Mouse (Mus musculus) forebrain, embryonic 10.5 days (tissue): ENCODE measurements around the gene Cd300lf. TPM values are rescaled to one million over a fixed set of nuclear protein-coding genes. Genes with fewer than 3 reads are reported as not detected.
A peak's percentile ranks its signal among the peaks of the same experiment; 100 is the strongest.

Experiments
- DNase-seq: peaks from one replicate; pipeline ENCODE4 v3.0.0-alpha.2; 2017; ENCODE audit warnings: low spot score; ENCODE audit errors: extremely low spot score
- H3K27ac ChIP-seq: fragments of 300-500 bp; sonication (generic); 2 replicates; pipeline ENCODE4 v1.5.1; 2016; ENCODE audit warnings: mild to moderate bottlenecking
- H3K27me3 ChIP-seq: fragments of 300-500 bp; sonication (generic); 2 replicates; pipeline ENCODE4 v1.6.1; 2016; ENCODE audit warnings: mild to moderate bottlenecking; ENCODE audit not compliant: poor library complexity, severe bottlenecking
- H3K36me3 ChIP-seq: fragments of 300-500 bp; sonication (generic); replicated peaks from 2 replicates; pipeline ENCODE4 v1.6.1; 2016; ENCODE audit warnings: mild to moderate bottlenecking, moderate library complexity
- H3K4me1 ChIP-seq: fragments of 300-500 bp; sonication (generic); 2 replicates; pipeline ENCODE4 v1.6.1; 2016
- H3K4me3 ChIP-seq: fragments of 300-500 bp; sonication (generic); 2 replicates; pipeline ENCODE4 v1.5.1; 2016; ENCODE audit warnings: mild to moderate bottlenecking, moderate library complexity
- H3K9me3 ChIP-seq: fragments of 300-500 bp; sonication (generic); 2 replicates; pipeline ENCODE4 v1.6.1; 2016; ENCODE audit warnings: mild to moderate bottlenecking, moderate library complexity
- WGBS: fragments of 180-500 bp; shearing (Covaris S2); methylation state at CpG from one replicate; pipeline ENCODE4 v1.1.7; 2016; 5-methylcytosine and 5-hydroxymethylcytosine counted together
- polyA plus RNA-seq: library from polyadenylated mRNA; unstranded; fragments of >200 nt; fragmentation: Nextera tagmentation; extraction: Ambion mirVana; gene quantifications from 2 replicates; pipeline ENCODE4 v1.2.1, GENCODE M21; 2016

The Cd300lf gene
- polyA plus RNA-seq, 1 experiment from 2014 or later, result 0.09 TPM

DNA sequence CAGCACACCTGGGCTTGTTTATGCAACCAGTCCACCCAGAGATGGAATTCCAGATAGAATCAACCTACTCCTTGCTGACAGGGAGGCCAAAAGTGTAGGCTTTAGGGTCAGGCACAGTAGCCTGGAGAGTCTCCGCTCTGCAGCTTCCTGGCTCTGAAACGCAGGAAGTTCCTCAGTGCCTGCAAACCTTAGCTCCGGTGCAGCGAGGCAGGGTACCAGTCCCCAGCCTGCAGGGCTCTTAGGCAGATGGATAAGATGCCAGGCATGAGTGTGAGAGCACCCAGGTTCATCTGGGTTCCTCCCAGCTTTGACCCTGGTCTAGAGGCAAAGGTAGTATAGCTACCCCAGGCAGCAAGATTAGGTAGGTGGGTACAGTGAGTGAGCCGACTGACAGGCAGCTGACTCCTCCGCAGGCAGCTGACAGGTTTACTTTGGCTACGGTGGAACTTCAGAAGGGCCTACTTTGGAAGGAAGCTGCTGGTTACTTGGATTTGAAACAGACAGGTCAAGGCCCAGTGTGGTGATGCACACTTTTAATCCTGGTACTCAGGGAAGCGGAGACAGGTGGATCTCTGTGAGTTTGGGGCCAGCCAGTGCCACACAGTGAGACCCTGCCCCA, 33.9 kb upstream of the Cd300lf start:
- Histone ChIP-seq H3K36me3 (no peaks in the 10 kb centered on the region), H3K27ac (no peak overlapping the region), H3K27me3 (peaks cover 48% of the 10 kb centered on the region), H3K9me3 (no peaks in the 10 kb centered on the region), H3K4me3 (no peak overlapping the region), H3K4me1 (peaks cover 51% of the 10 kb centered on the region)
- 82% methylated on average over 8 of the region's 8 CpGs for WGBS
- no peak for DNase-seq

DNA sequence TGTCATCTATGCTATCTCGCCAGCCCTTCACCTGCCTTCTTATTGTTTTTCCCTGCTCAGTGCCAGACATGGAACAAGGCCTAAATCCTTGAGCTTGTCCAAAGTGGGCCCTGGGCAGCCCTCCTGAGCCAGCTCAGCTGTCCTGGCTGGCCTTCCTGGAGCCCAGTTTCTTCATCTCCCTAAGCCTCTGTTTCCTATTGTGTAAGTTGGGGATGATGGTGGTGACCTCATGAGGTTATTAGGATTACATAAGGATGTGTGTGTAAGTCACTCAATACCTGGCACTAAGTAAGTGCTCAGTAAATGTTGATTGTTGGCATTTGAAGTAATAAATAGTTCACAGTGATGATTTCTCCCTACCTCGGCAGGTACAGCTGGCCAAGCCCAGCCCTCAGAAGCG, 33.0 kb upstream of the Cd300lf start:
- no peak for DNase-seq
- Histone ChIP-seq H3K4me1 (peaks cover 51% of the 10 kb centered on the region), H3K27me3 (peaks cover 48% of the 10 kb centered on the region), H3K4me3 (no peak overlapping the region), H3K36me3 (no peaks in the 10 kb centered on the region), H3K27ac (no peak overlapping the region), H3K9me3 (no peaks in the 10 kb centered on the region)
- 88% methylated on average over 3 of the region's 3 CpGs for WGBS

DNA sequence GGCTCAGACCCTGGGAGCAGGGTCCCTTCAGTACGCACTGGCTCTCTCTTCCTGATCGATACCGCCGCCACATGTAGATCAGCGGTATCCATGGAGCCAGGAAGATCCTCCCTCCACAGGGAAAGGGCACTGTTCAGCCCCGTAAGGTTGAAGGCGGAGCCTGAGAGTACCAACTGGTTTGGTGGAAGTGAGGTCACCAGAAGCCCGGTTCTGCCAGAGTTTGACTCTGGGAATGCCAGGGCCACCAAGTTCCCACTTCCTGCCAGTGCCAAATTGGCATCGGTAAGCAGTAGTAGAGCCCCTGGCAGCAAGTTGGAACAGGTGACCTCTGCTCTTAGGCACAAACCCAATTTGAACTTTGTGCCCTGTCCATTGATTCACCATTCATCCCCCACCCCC, 31.2 kb upstream of the Cd300lf start:
- Histone ChIP-seq H3K4me3 (peak overlapping the region; percentile 82), H3K4me1 (peaks cover 59% of the 10 kb centered on the region), H3K27me3 (peaks cover 57% of the 10 kb centered on the region), H3K9me3 (no peaks in the 10 kb centered on the region), H3K36me3 (no peaks in the 10 kb centered on the region), H3K27ac (peak overlapping the region; percentile 44)
- 1% methylated on average over 9 of the region's 9 CpGs for WGBS
- DNase-seq, result no peak

DNA sequence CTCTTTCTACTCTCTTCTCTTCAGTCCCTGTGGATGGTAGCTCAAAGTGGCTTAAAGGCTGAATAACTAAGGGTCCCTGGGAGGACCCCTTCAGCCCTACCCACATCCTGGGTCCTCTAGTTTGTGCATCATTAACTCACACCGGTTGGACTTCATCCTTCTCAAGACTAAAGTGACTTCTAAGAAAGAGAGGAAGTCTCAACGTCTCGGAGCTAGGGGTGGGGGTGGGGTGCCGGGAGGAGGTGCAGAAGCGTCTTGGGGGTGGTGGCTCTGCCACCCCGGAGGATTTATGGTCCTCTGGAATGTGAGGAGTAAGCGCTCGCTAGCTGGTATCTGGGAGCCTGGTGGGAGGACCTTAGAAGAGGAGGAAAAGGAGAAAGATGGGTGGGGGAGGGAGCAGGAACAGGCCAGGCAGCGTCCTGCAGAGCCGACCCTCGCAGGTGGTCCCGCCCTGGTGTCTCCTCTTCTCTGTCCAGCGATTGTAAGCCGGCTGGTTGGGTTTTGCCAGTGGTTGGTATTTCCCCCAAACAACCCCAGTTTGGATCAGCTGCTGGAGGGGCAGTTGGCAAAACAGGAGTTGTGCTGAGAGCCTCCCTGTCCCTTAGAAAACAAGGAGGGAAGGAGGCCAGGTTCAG, 30.7 kb upstream of the Cd300lf start:
- H3K9me3 ChIP-seq, result no peaks in the 10 kb centered on the region
- WGBS, result under 1% methylated on average over 14 of the region's 14 CpGs
- H3K27ac ChIP-seq, result peak overlapping the region; percentile 87
- peak overlapping the region; percentile 82 for H3K4me3 ChIP-seq
- H3K4me1 ChIP-seq, result peaks cover 62% of the 10 kb centered on the region
- H3K36me3 ChIP-seq, result no peaks in the 10 kb centered on the region
- DNase-seq, result no peak
- peaks cover 62% of the 10 kb centered on the region for H3K27me3 ChIP-seq

DNA sequence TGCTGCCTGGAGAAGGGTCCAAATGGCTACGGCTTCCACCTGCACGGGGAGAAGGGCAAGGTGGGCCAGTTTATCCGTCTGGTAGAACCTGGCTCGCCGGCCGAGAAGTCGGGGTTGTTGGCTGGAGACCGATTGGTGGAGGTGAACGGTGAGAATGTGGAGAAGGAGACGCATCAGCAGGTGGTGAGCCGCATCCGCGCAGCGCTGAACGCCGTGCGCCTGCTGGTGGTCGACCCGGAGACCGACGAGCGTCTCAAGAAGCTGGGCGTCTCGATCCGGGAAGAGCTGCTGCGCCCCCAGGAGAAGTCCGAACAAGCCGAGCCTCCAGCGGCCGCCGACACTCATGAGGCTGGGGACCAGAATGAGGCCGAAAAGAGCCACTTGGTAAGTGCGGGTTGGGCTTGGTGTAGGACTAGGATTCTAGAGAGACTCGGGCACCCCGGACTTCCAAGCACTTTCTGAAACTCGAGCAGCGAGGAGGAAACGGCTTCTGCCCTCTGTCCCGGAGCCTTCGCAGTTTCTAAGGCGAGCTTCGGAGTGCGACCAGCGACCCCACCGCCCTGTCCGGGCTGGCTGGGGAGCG, 29.9 kb upstream of the Cd300lf start:
- H3K27me3 ChIP-seq, result peaks cover 62% of the 10 kb centered on the region
- DNase-seq, result no peak
- no peaks in the 10 kb centered on the region for H3K9me3 ChIP-seq
- H3K36me3 ChIP-seq, result no peaks in the 10 kb centered on the region
- peak overlapping the region; percentile 87 for H3K27ac ChIP-seq
- under 1% methylated on average over 47 of the region's 47 CpGs for WGBS
- H3K4me1 ChIP-seq, result peaks cover 62% of the 10 kb centered on the region
- H3K4me3 ChIP-seq, result peak overlapping the region; percentile 82

DNA sequence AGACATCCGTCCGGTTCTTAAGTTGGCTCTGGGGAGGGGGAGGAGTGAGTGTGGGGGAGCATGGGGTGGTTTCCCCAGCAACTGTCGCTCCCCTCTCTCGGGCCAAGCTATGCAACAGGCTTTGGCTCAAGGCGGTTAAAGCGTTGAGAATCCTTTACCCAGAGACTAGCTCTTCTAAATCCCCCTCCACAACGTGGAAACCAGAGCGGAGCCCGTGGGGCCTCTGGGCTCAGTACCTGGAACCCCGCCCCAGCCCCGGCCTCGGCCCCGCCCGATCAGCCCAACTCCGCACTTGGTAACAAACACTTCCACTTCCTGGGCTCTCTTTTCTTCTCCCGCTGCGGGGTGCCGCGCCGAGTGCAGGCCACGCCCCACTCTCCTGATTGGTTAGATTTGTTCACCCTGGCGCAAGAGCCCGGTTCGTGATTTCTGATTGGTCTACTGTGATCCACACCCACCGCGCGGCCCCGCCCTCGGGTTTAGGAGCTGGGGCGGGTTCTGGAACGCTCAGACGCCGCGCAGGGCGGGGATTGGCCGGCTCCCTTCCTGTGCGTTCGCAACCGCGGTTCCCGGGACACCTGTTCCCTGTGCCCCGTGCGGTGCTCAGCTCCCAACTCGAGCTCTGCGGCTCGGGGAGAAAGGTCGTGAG, 29.2 kb upstream of the Cd300lf start, which contains the start of gene Slc9a3r1:
Gene Slc9a3r1, plus strand, starts transcription at position 510 of the 649 bp plus-strand sequence.
- Histone ChIP-seq H3K9me3 (no peaks in the 10 kb centered on the region), H3K4me3 (peak within 1 kb of the TSS; percentile 82), H3K4me1 (peaks cover 68% of the 10 kb centered on the region), H3K27ac (peak within 1 kb of the TSS; percentile 87), H3K36me3 (no peaks in the 10 kb centered on the region), H3K27me3 (peaks cover 66% of the 10 kb centered on the region)
- peak; percentile 98 for DNase-seq
- WGBS, result under 1% methylated on average over 47 of the region's 47 CpGs

DNA sequence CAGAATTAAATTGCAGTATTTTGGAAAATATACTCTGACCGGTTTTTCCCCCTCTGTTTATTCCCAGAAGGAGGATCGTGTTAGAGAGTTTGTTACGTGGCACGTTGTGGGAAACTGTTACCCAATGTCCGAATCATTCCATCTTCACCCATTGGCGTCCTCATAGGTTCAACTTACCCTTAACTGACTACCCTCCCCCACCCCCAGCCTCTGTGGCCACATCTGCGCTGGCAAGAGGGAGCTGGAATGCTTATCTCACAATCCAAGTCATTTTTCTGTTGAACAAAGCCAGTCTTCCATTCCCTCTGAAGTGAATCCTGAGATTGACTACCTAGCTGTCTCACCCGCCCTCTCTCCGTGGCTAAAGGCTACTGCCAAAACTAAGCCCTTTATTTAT, 28.4 kb upstream of the Cd300lf start:
- peaks cover 73% of the 10 kb centered on the region for H3K27me3 ChIP-seq
- H3K9me3 ChIP-seq, result no peaks in the 10 kb centered on the region
- no peak for DNase-seq
- no peaks in the 10 kb centered on the region for H3K36me3 ChIP-seq
- 15% methylated on average over 9 of the region's 9 CpGs for WGBS
- peaks cover 73% of the 10 kb centered on the region for H3K4me1 ChIP-seq
- H3K27ac ChIP-seq, result peak overlapping the region; percentile 85
- peak overlapping the region; percentile 82 for H3K4me3 ChIP-seq

DNA sequence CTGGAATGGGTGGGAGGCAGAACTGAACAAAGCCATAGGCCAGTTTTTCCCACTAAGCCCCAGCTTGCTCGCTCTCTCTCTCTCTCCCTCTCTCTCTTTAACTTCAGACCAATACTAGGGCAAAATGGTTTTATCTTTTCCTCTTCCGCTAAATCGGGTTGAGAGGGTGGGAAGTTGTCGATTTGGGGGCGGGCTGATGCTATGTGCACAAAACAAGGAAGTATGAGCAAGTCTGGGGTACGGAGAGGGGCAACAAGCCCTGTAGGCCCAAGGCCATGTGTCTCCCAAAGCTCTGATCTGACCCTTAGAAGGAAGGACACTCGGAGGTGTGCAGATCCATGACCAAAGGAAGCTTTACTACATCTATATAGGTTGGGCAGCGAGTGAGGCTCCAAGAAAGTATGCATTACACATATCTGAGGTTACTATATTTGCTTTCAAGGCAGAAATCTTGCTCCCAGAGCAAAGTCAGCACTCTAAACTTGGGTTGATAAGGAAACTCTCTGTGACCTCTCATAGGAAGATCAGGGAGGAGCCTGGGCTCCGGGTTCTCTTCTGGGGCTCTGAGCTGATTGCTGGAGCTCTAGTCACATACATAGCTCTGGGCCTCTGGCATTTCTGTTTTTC, 27.9 kb upstream of the Cd300lf start:
- whole genome bisulfite sequencing, result 66% methylated on average over 9 of the region's 9 CpGs
- peaks cover 75% of the 10 kb centered on the region for H3K27me3 ChIP-seq

DNA sequence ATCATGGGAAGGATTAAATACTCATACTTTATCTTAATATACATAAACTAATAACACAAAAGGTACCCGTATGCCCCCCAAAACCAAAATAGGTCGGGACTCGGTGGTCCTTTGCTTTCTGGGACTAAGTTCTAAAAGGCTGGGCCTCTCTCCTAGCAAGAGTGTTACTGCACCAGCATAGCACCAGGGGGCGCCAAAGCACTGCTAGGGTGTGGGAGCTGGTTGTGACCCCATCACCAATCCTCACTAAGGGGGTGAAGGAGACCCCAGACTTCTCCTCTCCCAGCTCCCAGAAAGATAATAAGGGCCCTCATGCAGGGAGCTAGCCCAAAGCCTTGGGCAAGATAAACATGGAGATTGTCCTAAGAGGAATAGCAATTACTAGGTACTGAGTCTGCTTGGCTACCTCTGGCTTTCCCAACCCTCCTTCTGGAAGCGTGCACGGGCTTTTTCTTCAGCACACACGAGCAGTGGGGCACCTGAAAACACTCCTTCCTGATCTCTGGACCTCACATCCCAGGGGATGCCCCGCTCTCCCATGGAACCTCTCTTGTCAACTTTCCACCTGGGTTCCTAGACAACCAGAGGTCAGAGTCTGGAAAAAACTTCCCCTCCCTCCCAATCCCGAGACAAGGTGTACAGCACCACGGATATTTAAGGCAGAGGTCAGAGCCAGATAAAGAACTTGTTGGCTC, 27.2 kb upstream of the Cd300lf start:
- WGBS, result 32% methylated on average over 10 of the region's 10 CpGs
- Histone ChIP-seq H3K4me3 (no peak overlapping the region), H3K36me3 (no peaks in the 10 kb centered on the region), H3K27ac (no peak overlapping the region), H3K27me3 (peaks cover 77% of the 10 kb centered on the region), H3K9me3 (no peaks in the 10 kb centered on the region), H3K4me1 (peaks cover 71% of the 10 kb centered on the region)
- peak; percentile 73 for DNase-seq

More for the DNA sequence above, 27.9 kb upstream of the Cd300lf start:
- no peaks in the 10 kb centered on the region for H3K36me3 ChIP-seq
- no peak overlapping the region for H3K27ac ChIP-seq
- H3K9me3 ChIP-seq, result no peaks in the 10 kb centered on the region
- no peak overlapping the region for H3K4me3 ChIP-seq
- H3K4me1 ChIP-seq, result peaks cover 73% of the 10 kb centered on the region
- no peak for DNase-seq

DNA sequence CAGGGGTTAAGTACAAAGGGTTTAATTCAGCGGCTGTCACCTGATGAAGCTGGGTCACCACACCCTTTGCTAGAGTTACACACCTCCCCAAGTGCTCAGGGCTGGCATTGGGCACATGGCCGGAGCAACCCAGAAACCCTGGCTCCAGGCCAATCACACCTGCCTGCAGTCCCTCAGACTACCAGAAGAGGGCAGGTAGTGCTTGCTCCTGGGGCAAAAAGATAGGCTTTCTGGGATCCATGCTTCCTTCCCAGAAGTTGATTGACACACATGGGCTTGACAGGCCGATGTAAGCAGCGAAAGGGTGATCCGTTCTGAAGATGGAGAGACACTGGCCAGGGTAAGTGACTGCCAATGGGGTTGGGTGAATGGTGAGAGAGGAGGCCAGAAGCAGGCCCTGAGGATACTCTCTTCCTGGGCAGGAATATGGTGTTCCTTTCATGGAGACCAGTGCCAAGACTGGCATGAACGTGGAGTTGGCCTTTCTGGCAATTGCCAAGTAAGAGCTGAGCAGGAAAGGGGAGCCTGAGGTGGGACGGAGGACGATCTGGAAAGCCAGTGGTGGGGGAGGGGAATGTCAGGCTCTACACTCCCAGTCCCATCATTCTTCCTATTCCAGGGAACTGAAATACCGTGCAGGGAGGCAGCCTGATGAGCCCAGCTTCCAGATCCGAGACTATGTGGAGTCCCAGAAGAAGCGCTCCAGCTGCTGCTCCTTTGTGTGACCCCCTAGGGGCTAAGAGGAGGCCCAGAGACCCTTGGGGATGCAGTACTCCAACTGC, 26.4 kb upstream of the Cd300lf start:
- 50% methylated on average over 11 of the region's 11 CpGs for WGBS
- Histone ChIP-seq H3K27me3 (peaks cover 77% of the 10 kb centered on the region), H3K27ac (no peak overlapping the region), H3K4me1 (peaks cover 65% of the 10 kb centered on the region), H3K36me3 (no peaks in the 10 kb centered on the region), H3K4me3 (no peak overlapping the region), H3K9me3 (no peaks in the 10 kb centered on the region)
- DNase-seq, result peak; percentile 51

DNA sequence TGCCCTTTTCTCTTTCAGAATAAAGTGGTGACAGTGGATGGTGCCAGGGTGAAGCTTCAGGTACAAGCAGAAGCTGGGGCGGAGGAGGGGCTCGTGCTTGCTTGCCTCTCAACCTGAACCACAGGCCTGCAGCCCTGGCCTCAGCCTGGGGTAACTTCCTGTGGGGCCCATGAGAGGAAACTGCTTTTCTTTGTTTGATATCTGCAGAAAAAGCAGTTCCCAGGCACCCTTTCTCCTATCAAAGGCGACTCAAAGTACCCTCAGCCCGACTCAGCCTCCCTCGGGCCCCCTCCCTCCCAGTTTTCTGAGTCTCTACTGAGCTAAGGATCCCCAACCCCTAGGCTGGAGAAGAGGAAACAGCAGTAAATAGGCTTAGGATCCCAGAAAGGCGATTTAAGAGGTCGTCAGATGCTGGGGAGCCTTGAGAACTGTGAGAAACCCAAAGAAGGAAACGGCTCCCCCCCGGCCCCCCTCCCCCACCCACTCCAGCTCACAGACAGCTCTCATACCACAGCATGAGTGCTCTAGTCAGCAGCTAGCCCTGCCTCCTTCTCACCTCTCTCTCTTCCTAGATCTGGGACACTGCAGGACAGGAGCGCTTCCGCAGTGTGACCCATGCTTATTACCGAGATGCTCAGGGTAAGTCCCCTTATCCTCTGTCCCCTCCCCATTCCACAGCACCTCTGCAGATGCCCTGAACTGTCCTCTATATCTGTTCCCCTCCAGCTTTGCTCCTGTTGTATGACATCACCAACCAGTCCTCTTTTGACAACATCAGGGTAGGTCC, 24.3 kb upstream of the Cd300lf start:
- Histone ChIP-seq H3K36me3 (no peaks in the 10 kb centered on the region), H3K4me1 (peaks cover 65% of the 10 kb centered on the region), H3K4me3 (no peak overlapping the region), H3K27ac (peak overlapping the region; percentile 65), H3K9me3 (no peaks in the 10 kb centered on the region), H3K27me3 (peaks cover 85% of the 10 kb centered on the region)
- DNase-seq, result no peak
- 42% methylated on average over 12 of the region's 12 CpGs for WGBS
